Mouse (Mus musculus): Measurements from ENCODE around the gene Rilpl1.

DNA sequence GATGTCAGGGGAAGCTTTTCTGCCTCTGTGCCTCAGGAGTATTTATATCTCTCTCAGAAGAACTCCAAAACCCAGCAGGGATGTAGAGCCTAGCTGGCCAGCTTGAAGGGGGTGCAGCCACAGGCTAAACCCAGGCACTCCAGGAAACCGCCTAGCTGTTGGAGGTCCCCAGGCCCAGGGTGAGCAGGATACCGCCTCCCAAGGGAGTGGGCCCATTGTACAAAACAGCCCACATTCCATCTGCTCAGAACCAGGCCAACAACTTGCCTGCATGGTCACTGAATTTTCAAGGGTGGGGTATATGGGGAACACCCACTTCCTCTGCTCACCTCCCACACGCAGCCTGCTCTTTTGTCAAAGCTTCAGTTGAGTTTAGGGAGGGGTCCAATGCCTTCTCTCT, 30.6 kb downstream of the Rilpl1 start:
- TF ChIP-seq CTCF (IDR thresholded peaks at IDR 0.05; ENCODE audit: low read depth, low read length) (no peak), POLR2A (IDR thresholded peaks at IDR 0.05; ENCODE audit: borderline replicate concordance, low read depth, low read length) (no peak)

Measured in bone marrow macrophage, adult 2 months (primary cell).